Mouse (Mus musculus): ENCODE measurements around the gene Hhat.

DNA sequence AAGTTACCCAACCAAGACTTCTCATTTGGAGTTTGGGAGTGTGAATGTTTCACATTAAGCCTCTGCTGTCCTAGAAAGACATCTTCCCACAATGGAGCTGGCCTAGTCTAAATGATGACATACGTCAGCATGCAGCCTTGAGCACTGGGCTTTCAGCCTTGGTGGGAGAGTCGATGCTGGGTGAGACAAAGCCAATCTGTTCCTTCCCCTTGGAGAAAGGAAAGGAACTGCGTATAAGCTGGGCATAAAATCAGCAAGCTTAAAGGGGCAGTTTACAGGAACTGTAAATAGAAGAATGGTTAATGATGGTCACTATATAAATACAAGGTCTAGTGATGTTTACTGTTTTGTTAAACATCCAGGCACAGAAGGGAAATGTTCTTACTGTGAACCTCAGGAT lies 286.0 kb downstream of the Hhat start:
- TF ChIP-seq CTCF (conservative IDR thresholded peaks at IDR 0.05; ENCODE audit: low read length) (no peak), POU5F1 (IDR thresholded peaks at IDR 0.05; ENCODE audit: borderline replicate concordance, low read length) (no peak)

Measured in E14TG2a.4 (cell line).